Mouse (Mus musculus): ENCODE measurements around the gene Acta1. TPM values are rescaled to one million over a fixed set of nuclear protein-coding genes. Genes with fewer than 3 reads are reported as not detected.

Acta1 gene
- total RNA-seq, 1 experiment: 33.9 TPM

DNA sequence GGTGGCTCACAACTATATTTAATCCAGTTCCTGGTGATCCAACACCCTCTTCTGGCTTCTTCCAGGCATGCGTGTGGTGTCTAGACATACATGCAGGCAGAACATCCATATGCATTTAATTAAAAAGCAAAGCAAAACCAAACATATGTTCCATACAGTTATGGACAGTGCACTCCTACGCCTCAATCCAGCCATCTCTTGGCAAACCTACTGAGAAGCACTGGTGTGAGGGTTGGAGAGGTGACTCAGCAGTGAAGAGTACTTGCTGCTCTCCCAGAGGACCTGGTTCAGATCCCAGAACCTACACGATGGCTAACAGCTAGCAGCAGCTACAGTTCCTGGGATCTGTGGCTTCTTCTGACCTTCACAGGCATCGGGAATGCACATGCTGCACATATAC is 17.7 kb upstream of the Acta1 start:
- H3K9me3 ChIP-seq (ENCODE audit: control insufficient read depth, insufficient read depth, low read depth, low read length): no peaks in the 10 kb centered on the region
- H3K4me3 ChIP-seq (ENCODE audit: insufficient read depth in 1 of 2, low read depth in 1 of 2, low read length in 2 of 2, poor library complexity in 1 of 2, severe bottlenecking in 1 of 2): no peak overlapping the region
- in situ Hi-C loops (cut with MboI; ENCODE audit: low sequenced_read_pairs in 2 of 2, unreplicated experiment in 2 of 2): no loop called here
- no peaks in the 10 kb centered on the region for H3K4me1 ChIP-seq (ENCODE audit: control insufficient read depth in 2 of 2, insufficient read depth in 2 of 2, low read length in 2 of 2, poor library complexity in 1 of 2)
- no peak for DNase-seq (ENCODE audit: low read depth, low spot score)
- no peak for TF ChIP-seq MAFK (IDR thresholded peaks at IDR 0.05; ENCODE audit: insufficient read depth, low read depth, low read length)
- no peak for TF ChIP-seq CHD2 (IDR thresholded peaks at IDR 0.05; ENCODE audit: low read depth, low read length)
- no peak for TF ChIP-seq HCFC1 (IDR thresholded peaks at IDR 0.05; ENCODE audit: borderline replicate concordance, insufficient read depth, low read length)
- TF ChIP-seq ZC3H11A (IDR thresholded peaks at IDR 0.05; ENCODE audit: borderline replicate concordance, low read depth, low read length): no peak
- TF ChIP-seq ZNF384 (IDR thresholded peaks at IDR 0.05; ENCODE audit: low read depth, low read length): no peak
- H3K27ac ChIP-seq (ENCODE audit: insufficient read depth, low read depth, low read length, poor library complexity, severe bottlenecking): no peak overlapping the region
- peaks cover 51% of the 10 kb centered on the region for H3K36me3 ChIP-seq (ENCODE audit: control insufficient read depth, insufficient read depth, low read length, poor library complexity, severe bottlenecking)
- no peak overlapping the region for H3K9ac ChIP-seq (ENCODE audit: insufficient read depth, low read depth, low read length, poor library complexity, severe bottlenecking)

DNA sequence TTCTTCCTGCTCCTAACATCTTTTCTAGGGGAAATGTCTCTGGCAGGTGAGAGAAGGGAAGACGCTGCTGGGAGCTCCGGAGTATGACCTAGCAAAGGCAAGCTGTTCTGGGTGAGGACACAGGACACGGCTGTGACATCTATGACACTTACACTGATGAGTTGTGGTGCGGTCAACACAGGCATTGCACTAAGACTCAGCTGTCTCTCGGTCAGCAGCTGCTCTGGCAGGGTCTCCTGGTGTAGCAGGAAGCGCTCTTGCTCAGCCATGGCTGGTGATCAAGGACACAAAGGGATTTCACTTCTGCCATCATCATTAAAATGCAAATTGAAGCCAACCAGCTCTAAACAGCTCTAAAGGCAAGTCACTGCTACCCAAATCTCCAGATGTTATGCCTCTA is 13.1 kb upstream of the Acta1 start:
- H3K36me3 ChIP-seq (ENCODE audit: control insufficient read depth, insufficient read depth, low read length, poor library complexity, severe bottlenecking): peaks cover 48% of the 10 kb centered on the region
- no peaks in the 10 kb centered on the region for H3K9me3 ChIP-seq (ENCODE audit: control insufficient read depth, insufficient read depth, low read depth, low read length)
- H3K27ac ChIP-seq (ENCODE audit: insufficient read depth, low read depth, low read length, poor library complexity, severe bottlenecking): no peak overlapping the region
- no peak overlapping the region for H3K9ac ChIP-seq (ENCODE audit: insufficient read depth, low read depth, low read length, poor library complexity, severe bottlenecking)
- no peaks in the 10 kb centered on the region for H3K4me1 ChIP-seq (ENCODE audit: control insufficient read depth in 2 of 2, insufficient read depth in 2 of 2, low read length in 2 of 2, poor library complexity in 1 of 2)
- DNase-seq (ENCODE audit: low read depth, low spot score): no peak
- TF ChIP-seq MAFK (IDR thresholded peaks at IDR 0.05; ENCODE audit: insufficient read depth, low read depth, low read length) (no peak), ZC3H11A (IDR thresholded peaks at IDR 0.05; ENCODE audit: borderline replicate concordance, low read depth, low read length) (no peak), ZNF384 (IDR thresholded peaks at IDR 0.05; ENCODE audit: low read depth, low read length) (no peak), HCFC1 (IDR thresholded peaks at IDR 0.05; ENCODE audit: borderline replicate concordance, insufficient read depth, low read length) (no peak), CHD2 (IDR thresholded peaks at IDR 0.05; ENCODE audit: low read depth, low read length) (no peak)
- H3K4me3 ChIP-seq (ENCODE audit: insufficient read depth in 1 of 2, low read depth in 1 of 2, low read length in 2 of 2, poor library complexity in 1 of 2, severe bottlenecking in 1 of 2): no peak overlapping the region
- in situ Hi-C loops (cut with MboI; ENCODE audit: low sequenced_read_pairs in 2 of 2, unreplicated experiment in 2 of 2): no loop called here

DNA sequence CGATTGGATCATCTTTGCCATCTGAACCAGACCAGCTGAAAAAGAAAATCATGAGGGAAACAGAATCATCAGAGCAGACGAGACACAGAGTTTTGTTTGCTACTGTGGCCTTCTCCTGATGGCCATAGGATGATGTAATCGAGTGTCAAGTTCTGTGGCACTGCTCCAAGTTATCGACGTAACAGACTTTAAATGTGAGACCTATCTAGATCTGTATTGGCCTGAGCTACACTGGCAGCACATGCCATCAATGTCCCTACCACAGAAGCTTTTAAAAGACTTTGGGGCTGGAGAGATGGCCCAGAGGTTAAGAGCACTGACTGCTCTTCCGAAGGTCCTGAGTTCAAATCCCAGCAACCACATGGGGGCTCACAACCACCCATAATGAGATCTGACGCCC is 8.1 kb upstream of the Acta1 start:
- Histone ChIP-seq H3K4me3 (ENCODE audit: insufficient read depth in 1 of 2, low read depth in 1 of 2, low read length in 2 of 2, poor library complexity in 1 of 2, severe bottlenecking in 1 of 2) (no peak overlapping the region), H3K9ac (ENCODE audit: insufficient read depth, low read depth, low read length, poor library complexity, severe bottlenecking) (no peak overlapping the region), H3K36me3 (ENCODE audit: control insufficient read depth, insufficient read depth, low read length, poor library complexity, severe bottlenecking) (peaks cover 45% of the 10 kb centered on the region), H3K9me3 (ENCODE audit: control insufficient read depth, insufficient read depth, low read depth, low read length) (no peaks in the 10 kb centered on the region), H3K4me1 (ENCODE audit: control insufficient read depth in 2 of 2, insufficient read depth in 2 of 2, low read length in 2 of 2, poor library complexity in 1 of 2) (no peaks in the 10 kb centered on the region), H3K27ac (ENCODE audit: insufficient read depth, low read depth, low read length, poor library complexity, severe bottlenecking) (no peak overlapping the region)
- TF ChIP-seq HCFC1 (IDR thresholded peaks at IDR 0.05; ENCODE audit: borderline replicate concordance, insufficient read depth, low read length): no peak
- no peak for TF ChIP-seq ZC3H11A (IDR thresholded peaks at IDR 0.05; ENCODE audit: borderline replicate concordance, low read depth, low read length)
- TF ChIP-seq ZNF384 (IDR thresholded peaks at IDR 0.05; ENCODE audit: low read depth, low read length): no peak
- TF ChIP-seq CHD2 (IDR thresholded peaks at IDR 0.05; ENCODE audit: low read depth, low read length): no peak
- TF ChIP-seq MAFK (IDR thresholded peaks at IDR 0.05; ENCODE audit: insufficient read depth, low read depth, low read length): no peak
- no peak for DNase-seq (ENCODE audit: low read depth, low spot score)
- in situ Hi-C loops (cut with MboI; ENCODE audit: low sequenced_read_pairs in 2 of 2, unreplicated experiment in 2 of 2): no loop called here

DNA sequence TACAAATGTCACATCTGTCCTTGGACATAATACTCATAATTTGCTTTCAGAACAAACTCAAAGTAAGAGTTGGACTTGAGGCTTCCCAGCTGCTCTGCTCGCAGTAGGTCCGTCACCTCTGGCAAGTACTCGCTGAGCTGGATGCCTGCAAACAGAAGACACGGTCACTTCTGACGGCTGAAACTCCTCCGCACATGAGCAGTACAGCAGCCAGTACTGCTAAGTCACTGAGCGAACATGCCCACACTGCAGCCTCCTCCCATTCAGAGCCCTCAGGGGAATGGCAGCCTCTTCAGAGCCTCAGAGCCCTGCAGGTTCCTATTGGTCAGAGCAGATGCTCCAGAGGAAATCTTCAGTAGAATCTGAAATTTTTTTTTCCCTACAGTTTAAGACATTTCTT is 4.8 kb upstream of the Acta1 start:
- Histone ChIP-seq H3K9ac (ENCODE audit: insufficient read depth, low read depth, low read length, poor library complexity, severe bottlenecking) (no peak overlapping the region), H3K4me3 (ENCODE audit: insufficient read depth in 1 of 2, low read depth in 1 of 2, low read length in 2 of 2, poor library complexity in 1 of 2, severe bottlenecking in 1 of 2) (no peak overlapping the region), H3K9me3 (ENCODE audit: control insufficient read depth, insufficient read depth, low read depth, low read length) (no peaks in the 10 kb centered on the region), H3K4me1 (ENCODE audit: control insufficient read depth in 2 of 2, insufficient read depth in 2 of 2, low read length in 2 of 2, poor library complexity in 1 of 2) (no peaks in the 10 kb centered on the region), H3K27ac (ENCODE audit: insufficient read depth, low read depth, low read length, poor library complexity, severe bottlenecking) (no peak overlapping the region), H3K36me3 (ENCODE audit: control insufficient read depth, insufficient read depth, low read length, poor library complexity, severe bottlenecking) (peaks cover 32% of the 10 kb centered on the region)
- TF ChIP-seq HCFC1 (IDR thresholded peaks at IDR 0.05; ENCODE audit: borderline replicate concordance, insufficient read depth, low read length) (no peak), MAFK (IDR thresholded peaks at IDR 0.05; ENCODE audit: insufficient read depth, low read depth, low read length) (no peak), CHD2 (IDR thresholded peaks at IDR 0.05; ENCODE audit: low read depth, low read length) (no peak), ZC3H11A (IDR thresholded peaks at IDR 0.05; ENCODE audit: borderline replicate concordance, low read depth, low read length) (no peak), ZNF384 (IDR thresholded peaks at IDR 0.05; ENCODE audit: low read depth, low read length) (no peak)
- in situ Hi-C loops (cut with MboI; ENCODE audit: low sequenced_read_pairs in 2 of 2, unreplicated experiment in 2 of 2): no loop called here
- DNase-seq (ENCODE audit: low read depth, low spot score): no peak

DNA sequence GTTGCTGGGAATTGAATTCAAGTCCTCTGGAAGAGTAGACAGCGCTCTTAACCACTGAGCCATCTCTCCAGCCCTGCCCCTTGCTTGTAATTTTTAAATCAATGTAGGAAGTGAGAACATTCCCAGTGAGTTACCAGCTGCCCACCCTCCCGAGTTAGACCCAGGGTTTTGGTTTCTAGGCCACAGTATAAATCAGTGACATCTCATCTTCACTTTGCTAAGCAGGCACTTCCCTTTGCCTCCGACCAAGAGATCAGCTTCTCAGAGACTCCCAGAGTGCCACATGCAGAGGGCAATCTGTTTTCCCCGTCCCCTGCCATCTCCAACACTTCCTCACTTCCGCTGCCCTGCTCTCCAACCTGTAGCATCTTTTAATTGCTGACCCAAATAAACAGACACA is 4.0 kb upstream of the Acta1 start:
- in situ Hi-C loops (cut with MboI; ENCODE audit: low sequenced_read_pairs in 2 of 2, unreplicated experiment in 2 of 2): no loop called here
- no peak overlapping the region for H3K27ac ChIP-seq (ENCODE audit: insufficient read depth, low read depth, low read length, poor library complexity, severe bottlenecking)
- peaks cover 28% of the 10 kb centered on the region for H3K36me3 ChIP-seq (ENCODE audit: control insufficient read depth, insufficient read depth, low read length, poor library complexity, severe bottlenecking)
- H3K9ac ChIP-seq (ENCODE audit: insufficient read depth, low read depth, low read length, poor library complexity, severe bottlenecking): no peak overlapping the region
- no peaks in the 10 kb centered on the region for H3K9me3 ChIP-seq (ENCODE audit: control insufficient read depth, insufficient read depth, low read depth, low read length)
- no peaks in the 10 kb centered on the region for H3K4me1 ChIP-seq (ENCODE audit: control insufficient read depth in 2 of 2, insufficient read depth in 2 of 2, low read length in 2 of 2, poor library complexity in 1 of 2)
- no peak overlapping the region for H3K4me3 ChIP-seq (ENCODE audit: insufficient read depth in 1 of 2, low read depth in 1 of 2, low read length in 2 of 2, poor library complexity in 1 of 2, severe bottlenecking in 1 of 2)
- DNase-seq (ENCODE audit: low read depth, low spot score): no peak
- no peak for TF ChIP-seq ZNF384 (IDR thresholded peaks at IDR 0.05; ENCODE audit: low read depth, low read length)
- TF ChIP-seq CHD2 (IDR thresholded peaks at IDR 0.05; ENCODE audit: low read depth, low read length): no peak
- no peak for TF ChIP-seq ZC3H11A (IDR thresholded peaks at IDR 0.05; ENCODE audit: borderline replicate concordance, low read depth, low read length)
- no peak for TF ChIP-seq HCFC1 (IDR thresholded peaks at IDR 0.05; ENCODE audit: borderline replicate concordance, insufficient read depth, low read length)
